Mouse (Mus musculus) small intestine, adult 2 months (tissue): ENCODE measurements at regions not wholly inside any gene's neighbourhood (a gene's known extent, or its start where the extent isn't known, plus 50 kb on each side); places are given as distances from the start of the nearest gene placed in this dataset.

Experiments used
- H3K27ac ChIP-seq: fragments of 200-500 bp; 2 replicates; pipeline ENCODE4 v1.5.1; 2012; ENCODE audit warnings: low read depth, low read length, control low read depth, inconsistent platforms; ENCODE audit not compliant: insufficient read depth
- H3K27me3 ChIP-seq: fragments of 200-500 bp; 2 replicates; pipeline ENCODE4 v1.6.1; 2012; ENCODE audit warnings: mild to moderate bottlenecking, moderate library complexity, low read length, inconsistent platforms; ENCODE audit not compliant: control insufficient read depth, insufficient read depth
- H3K36me3 ChIP-seq: fragments of 200-500 bp; 2 replicates; pipeline ENCODE4 v1.6.1; 2012; ENCODE audit warnings: mild to moderate bottlenecking, low read length, control low read depth, inconsistent platforms; ENCODE audit not compliant: control insufficient read depth, insufficient read depth
- H3K4me1 ChIP-seq: fragments of 200-500 bp; 2 replicates; pipeline ENCODE4 v1.6.1; 2012; ENCODE audit warnings: low read length, inconsistent platforms, mixed read lengths; ENCODE audit not compliant: control insufficient read depth, insufficient read depth, insufficient read length
- H3K4me3 ChIP-seq: fragments of 200-500 bp; 2 replicates; pipeline ENCODE4 v1.5.1; 2012; ENCODE audit warnings: low read depth, mild to moderate bottlenecking, control low read depth, inconsistent platforms, low read length, moderate library complexity
- CTCF ChIP-seq: fragments of 200-500 bp; IDR thresholded peaks from 2 replicates; pipeline ENCODE4 v1.5.1; 2012; ENCODE audit warnings: low read depth, mild to moderate bottlenecking, control low read depth, inconsistent platforms, low read length, moderate library complexity, mixed read lengths; ENCODE audit not compliant: insufficient replicate concordance, insufficient read length; ENCODE audit errors: extremely low read depth
- POLR2A ChIP-seq: fragments of 200-500 bp; IDR thresholded peaks from 2 replicates; pipeline ENCODE4 v1.6.1; 2012; ENCODE audit warnings: low read depth, mild to moderate bottlenecking, control low read depth, inconsistent platforms, low read length, moderate library complexity
- WGBS: fragments of 180-500 bp; shearing (Covaris S2); methylation state at CpG from one replicate; pipeline ENCODE4 v1.1.7; 2018; 5-methylcytosine and 5-hydroxymethylcytosine counted together

- Histone ChIP-seq H3K27me3 (no peaks in the 10 kb centered on the region), H3K27ac (no peak overlapping the region), H3K36me3 (no peaks in the 10 kb centered on the region), H3K4me1 (no peaks in the 10 kb centered on the region), H3K4me3 (no peak overlapping the region)
- TF ChIP-seq POLR2A, result no peak
- no peak for TF ChIP-seq CTCF
- WGBS, result 74% methylated on average over 1 of the region's 1 CpGs
Observed at GRCm38 (mm10) chr10:45972240-45972639, 394.6 kb downstream of the Hace1 start.

- H3K27me3 ChIP-seq, result no peaks in the 10 kb centered on the region
- H3K27ac ChIP-seq, result no peak overlapping the region
- H3K4me1 ChIP-seq, result no peaks in the 10 kb centered on the region
- 77% methylated on average over 4 of the region's 4 CpGs for WGBS
- TF ChIP-seq CTCF, result no peak
- no peak for TF ChIP-seq POLR2A
- no peaks in the 10 kb centered on the region for H3K36me3 ChIP-seq
- H3K4me3 ChIP-seq, result no peak overlapping the region
Observed at GRCm38 (mm10) chr10:45982731-45983274, 405.2 kb downstream of the Hace1 start.

- Histone ChIP-seq H3K27ac (no peak overlapping the region), H3K27me3 (no peaks in the 10 kb centered on the region), H3K4me3 (no peak overlapping the region), H3K36me3 (no peaks in the 10 kb centered on the region), H3K4me1 (no peaks in the 10 kb centered on the region)
- no peak for TF ChIP-seq POLR2A
- no peak for TF ChIP-seq CTCF
- WGBS, result 79% methylated on average over 6 of the region's 6 CpGs
Observed at GRCm38 (mm10) chr10:45983671-45984335, 406.2 kb downstream of the Hace1 start.

GRCm38 (mm10) chr10:45986341-45986740, 408.7 kb downstream of the Hace1 start:
- no peak overlapping the region for H3K4me3 ChIP-seq
- no peaks in the 10 kb centered on the region for H3K36me3 ChIP-seq
- no peaks in the 10 kb centered on the region for H3K27me3 ChIP-seq
- H3K27ac ChIP-seq, result no peak overlapping the region
- TF ChIP-seq CTCF, result no peak
- TF ChIP-seq POLR2A, result no peak
- no peaks in the 10 kb centered on the region for H3K4me1 ChIP-seq
- 92% methylated on average over 2 of the region's 2 CpGs for WGBS

- WGBS, result 41% methylated on average over 2 of the region's 2 CpGs
- Histone ChIP-seq H3K36me3 (no peaks in the 10 kb centered on the region), H3K4me1 (no peaks in the 10 kb centered on the region)
Observed at GRCm38 (mm10) chr10:46006319-46006718, 428.7 kb downstream of the Hace1 start.

GRCm38 (mm10) chr10:46011916-46012596, 434.4 kb downstream of the Hace1 start:
- WGBS, result 21% methylated on average over 12 of the region's 12 CpGs
- Histone ChIP-seq H3K4me1 (no peaks in the 10 kb centered on the region), H3K27me3 (no peaks in the 10 kb centered on the region), H3K27ac (no peak overlapping the region), H3K36me3 (no peaks in the 10 kb centered on the region), H3K4me3 (no peak overlapping the region)
- no peak for TF ChIP-seq POLR2A
- peak; percentile 65; the same call in 1 of the 2 replicates for TF ChIP-seq CTCF

More at GRCm38 (mm10) chr10:46006319-46006718, 428.7 kb downstream of the Hace1 start:
- H3K27ac ChIP-seq, result no peak overlapping the region
- no peak overlapping the region for H3K4me3 ChIP-seq
- H3K27me3 ChIP-seq, result no peaks in the 10 kb centered on the region
- TF ChIP-seq POLR2A, result no peak

- 60% methylated on average over 6 of the region's 6 CpGs for WGBS
- H3K27ac ChIP-seq, result no peak overlapping the region
- TF ChIP-seq POLR2A, result no peak
- TF ChIP-seq CTCF, result no peak
- H3K4me3 ChIP-seq, result no peak overlapping the region
- no peaks in the 10 kb centered on the region for H3K27me3 ChIP-seq
- H3K4me1 ChIP-seq, result no peaks in the 10 kb centered on the region
- no peaks in the 10 kb centered on the region for H3K36me3 ChIP-seq
Observed at GRCm38 (mm10) chr10:46012599-46012998, 435.0 kb downstream of the Hace1 start.
